Mouse (Mus musculus): ENCODE results near the gene Sik3.

- TF ChIP-seq CTCF (IDR thresholded peaks at IDR 0.05) = no peak
- TF ChIP-seq POLR2A (IDR thresholded peaks at IDR 0.05; ENCODE audit: insufficient read depth, low read depth, low read length) = no peak
- TF ChIP-seq EP300 (IDR thresholded peaks at IDR 0.05; ENCODE audit: insufficient read depth, low read depth, low read length) = no peak
Measured at GRCm38 (mm10) chr9:46106105-46106504, 93.5 kb downstream of the Sik3 start.
